Mouse (Mus musculus) stomach, postnatal 0 days (tissue): ENCODE data around the gene Znhit6.

Experiments
- CTCF ChIP-seq: IDR thresholded peaks from 2 replicates; pipeline ENCODE4 v1.5.1; 2016; ENCODE audit warnings: antibody characterized with exemption, low read depth, mild to moderate bottlenecking, moderate library complexity
- EP300 ChIP-seq: optimal IDR thresholded peaks from 2 replicates; pipeline ENCODE3; 2016; ENCODE audit warnings: antibody characterized with exemption

DNA sequence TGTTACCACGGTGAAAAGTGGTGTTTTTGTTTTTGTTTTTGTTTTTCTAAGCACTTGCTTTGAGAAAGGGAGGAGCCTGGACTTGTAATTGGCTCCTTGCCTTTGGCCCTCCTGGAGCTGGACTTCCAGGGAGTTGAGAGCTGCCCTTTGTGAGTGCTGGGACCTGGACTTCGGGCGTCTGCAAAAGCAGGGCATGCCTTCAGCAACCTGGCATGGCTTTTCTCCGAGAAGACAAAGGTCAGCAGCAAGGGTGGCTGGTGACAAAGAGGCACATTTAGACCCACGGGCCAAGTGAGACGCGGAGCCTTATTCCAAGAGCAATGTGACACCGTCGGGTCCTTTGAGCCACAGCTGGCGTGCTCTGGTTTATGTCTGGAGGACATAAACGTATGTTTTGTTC is 66.9 kb downstream of the Znhit6 start:
- TF ChIP-seq EP300 (no peak), CTCF (no peak)
